Mouse (Mus musculus) duodenum, adult 2 months (tissue): ENCODE data around the gene Def8. TPM values are rescaled to one million over a fixed set of nuclear protein-coding genes. Genes with fewer than 3 reads are reported as not detected.

Experiments used
- polyA plus RNA-seq: library from polyadenylated mRNA; depleted of rRNA; stranded (reverse); fragments of >200 nt; gene quantifications from 2 replicates; pipeline ENCODE4 v1.2.3, GENCODE M21; 2012; ENCODE audit warnings: low replicate concordance; rRNA removed

The Def8 gene
- 17.8 and 24.0 TPM in 2 replicates for polyA plus RNA-seq

DNA sequence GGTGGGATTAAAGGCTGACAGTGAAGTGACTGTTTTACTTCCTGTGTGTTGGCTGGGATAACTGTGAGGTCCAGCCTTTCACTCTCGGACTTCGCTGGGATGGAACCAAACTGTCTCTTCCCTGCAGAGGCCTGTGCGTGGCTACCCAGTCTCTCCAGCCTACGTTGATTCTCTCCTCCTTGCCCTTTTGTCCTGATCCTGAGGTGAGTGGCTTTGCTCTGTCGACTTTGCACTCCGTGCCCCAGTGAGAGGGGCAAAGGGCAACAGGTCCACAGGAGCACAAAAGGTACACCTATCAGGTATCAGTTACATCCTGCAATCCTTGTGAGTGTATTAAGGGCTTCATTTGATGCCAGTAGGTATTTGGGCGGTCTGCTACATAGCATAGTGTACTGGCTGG lies at the start of gene Def8:
Def8 (plus strand) TSS at position 87 of the 400 bp plus-strand sequence.

DNA sequence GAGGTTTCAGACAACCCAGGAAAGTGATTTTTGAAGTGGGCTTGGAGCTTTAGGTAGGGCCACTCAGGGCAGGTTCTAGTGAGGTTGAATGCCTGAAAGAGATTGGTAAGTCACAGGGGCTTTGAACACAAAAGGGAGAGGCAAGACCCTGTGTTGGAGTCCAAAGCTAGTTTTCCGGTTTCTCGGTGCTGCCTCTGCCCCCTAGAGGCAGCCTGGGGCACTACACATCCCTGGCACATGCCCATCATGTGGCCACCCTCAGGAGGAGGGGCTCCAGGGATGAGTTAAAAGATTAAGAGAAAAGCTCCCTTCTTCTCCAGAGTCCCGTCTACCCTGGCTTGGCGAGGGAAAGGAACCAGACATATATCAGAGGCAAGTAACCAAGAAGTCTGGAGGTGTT lies 16.5 kb upstream of the Def8 start, which contains the start of gene Mc1r:
Mc1r (plus strand) TSS at position 322 of the 400 bp plus-strand sequence.

DNA sequence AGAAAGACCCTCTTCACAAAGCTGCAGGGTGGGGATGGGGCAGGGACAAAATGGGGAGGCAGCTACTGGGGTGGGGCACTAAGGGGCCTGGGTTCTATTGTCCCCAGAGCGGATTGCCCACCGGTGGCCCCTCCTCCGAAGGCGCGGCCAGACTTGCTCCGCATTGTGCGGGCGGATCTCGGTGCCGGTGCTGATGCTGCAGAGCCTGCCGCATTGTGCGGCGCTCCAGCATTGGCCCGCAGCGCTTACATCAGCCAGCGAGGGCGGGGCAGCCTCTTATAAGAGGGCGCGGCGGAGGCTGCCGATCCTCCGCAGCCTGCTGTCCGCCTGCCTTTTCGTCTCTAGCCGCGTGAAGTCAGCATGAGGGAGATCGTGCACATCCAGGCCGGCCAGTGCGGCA lies 12.1 kb upstream of the Def8 start, which contains the start of gene Tubb3:
Tubb3 (plus strand) TSS at position 179 of the 400 bp plus-strand sequence.

DNA sequence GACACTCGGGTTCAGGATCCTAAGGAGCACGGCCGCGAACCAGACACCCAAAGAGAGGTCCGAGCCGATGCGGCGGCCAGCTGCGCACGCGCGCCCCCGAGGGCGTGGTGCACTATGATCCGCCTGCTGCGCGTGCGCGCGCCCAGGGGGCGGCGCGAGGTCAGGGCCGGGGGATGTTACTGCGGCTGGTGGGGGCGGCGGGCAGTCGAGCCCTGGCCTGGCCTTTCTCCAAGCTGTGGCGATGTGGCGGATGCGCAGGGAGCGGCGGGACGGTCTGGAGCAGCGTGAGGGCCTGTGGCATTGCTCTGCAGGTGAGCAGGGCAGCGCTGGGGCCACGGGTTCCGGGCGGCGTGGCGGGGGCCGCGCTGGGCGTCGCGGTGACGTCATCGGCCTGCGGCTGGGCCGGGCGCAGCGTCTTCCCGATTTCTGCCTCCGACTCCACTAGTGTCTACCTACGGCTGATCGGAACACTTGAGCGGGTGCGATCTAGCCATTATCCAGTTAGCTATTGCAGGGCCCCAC lies 54.5 kb downstream of the Def8 start, which contains the start of gene Afg3l1:
Afg3l1 (plus strand) TSS at position 167 of the 522 bp plus-strand sequence.

Other genes with a start within 250 kb of the Def8 start
- 120 and 652 TPM in 2 replicates for gene Dpep1, start 237.3 kb upstream of the Def8 start, polyA plus RNA-seq
- 98.3 and 162 TPM in 2 replicates for gene Chmp1a, start 210.8 kb upstream of the Def8 start, polyA plus RNA-seq
- 0.11 and 0.25 TPM in 2 replicates for gene Spata33, start 210.7 kb upstream of the Def8 start, polyA plus RNA-seq
- 35.7 and 43.0 TPM in 2 replicates for gene Cdk10, start 198.7 kb upstream of the Def8 start, polyA plus RNA-seq
- gene Spata2l, start 187.3 kb upstream of the Def8 start, polyA plus RNA-seq: 8.9 and 20.0 TPM in 2 replicates
- 26.1 and 27.8 TPM in 2 replicates for gene Zfp276, start 169.3 kb upstream of the Def8 start, polyA plus RNA-seq
- gene Vps9d1, start 169.2 kb upstream of the Def8 start, polyA plus RNA-seq: 77.9 and 100 TPM in 2 replicates
- gene Fanca, start 105.0 kb upstream of the Def8 start, polyA plus RNA-seq: 19.5 and 32.4 TPM in 2 replicates
- 27.8 and 46.5 TPM in 2 replicates for gene Spire2, start 90.8 kb upstream of the Def8 start, polyA plus RNA-seq
- gene Tcf25, start 49.8 kb upstream of the Def8 start, polyA plus RNA-seq: 99.9 and 118 TPM in 2 replicates
- not detected in 2 replicates for gene Mc1r, start 16.4 kb upstream of the Def8 start, polyA plus RNA-seq
- 7.2 and 15.3 TPM in 2 replicates for gene Tubb3, start 12.1 kb upstream of the Def8 start, polyA plus RNA-seq
- 14.9 and 17.9 TPM in 2 replicates for gene Afg3l1, start 54.4 kb downstream of the Def8 start, polyA plus RNA-seq
- gene Dbndd1, start 91.9 kb downstream of the Def8 start, polyA plus RNA-seq: 0.12 and 0.57 TPM in 2 replicates
- 1.4 and 2.0 TPM in 2 replicates for gene Gas8, start 95.3 kb downstream of the Def8 start, polyA plus RNA-seq
- gene Rhou, start 230.4 kb downstream of the Def8 start, polyA plus RNA-seq: 16.4 and 22.2 TPM in 2 replicates